Mouse (Mus musculus) heart, postnatal 10 days (tissue): ENCODE data around the gene Fahd1. TPM values are rescaled to one million over a fixed set of nuclear protein-coding genes. Genes with fewer than 3 reads are reported as not detected.
A peak's percentile ranks its signal among the peaks of the same experiment; 100 is the strongest.

ENCODE experiments used
- DNase-seq, 2 experiments: peaks; one replicate each; pipeline ENCODE4 v3.0.0; 2021
- intact Hi-C: fragments of 180-260 bp; cut with DNase I; formaldehyde crosslinking; loops from one replicate; pipeline ENCODE4 v1.15.1; 2025
- total RNA-seq, 2 experiments: library from RNA; stranded (reverse); gene quantifications; 2 replicates each; pipeline ENCODE4 v1.2.3; 2021

The Fahd1 gene
- total RNA-seq, 2 experiments from 2014 or later = 62.4 to 66.0 TPM

GRCm38 (mm10) chr17:24886134-24886931, 36.2 kb upstream of the Fahd1 start, which contains the start of the genes Nubp2 and Spsb3:
Gene Nubp2 (minus strand): TSS chr17:24886349.
Gene Spsb3 (plus strand): TSS chr17:24886643.
- intact Hi-C loops = no loop called here
- DNase-seq = peak; percentile 98

GRCm38 (mm10) chr17:24885356-24886133, 35.4 kb upstream of the Fahd1 start:
- DNase-seq = no peak
- intact Hi-C loops = loop anchor here (1.0 kb wide), 1 partner anchor 35 kb away; the partner anchor contains the start of gene Fahd1

DNA sequence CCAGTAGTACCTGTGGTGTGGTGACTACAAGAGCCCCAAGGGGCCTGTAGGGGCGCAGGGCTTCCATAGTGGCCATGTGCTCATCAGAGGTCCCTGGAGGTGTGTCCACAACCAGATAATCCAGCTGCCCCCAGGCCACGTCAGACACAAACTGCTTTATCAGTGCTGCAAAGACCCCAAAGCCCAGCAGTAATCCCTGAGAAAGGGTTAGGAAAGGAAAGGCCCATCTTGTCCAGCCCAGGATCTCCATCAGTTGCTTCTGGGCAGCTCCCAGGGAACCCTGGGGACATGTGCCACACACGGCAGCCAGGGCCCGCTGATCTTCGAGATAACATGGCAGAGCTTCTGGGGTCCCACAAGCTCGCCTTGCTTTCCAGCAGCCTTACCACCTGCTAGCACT, 34.2 kb upstream of the Fahd1 start:
- intact Hi-C loops = no loop called here
- DNase-seq = no peak

DNA sequence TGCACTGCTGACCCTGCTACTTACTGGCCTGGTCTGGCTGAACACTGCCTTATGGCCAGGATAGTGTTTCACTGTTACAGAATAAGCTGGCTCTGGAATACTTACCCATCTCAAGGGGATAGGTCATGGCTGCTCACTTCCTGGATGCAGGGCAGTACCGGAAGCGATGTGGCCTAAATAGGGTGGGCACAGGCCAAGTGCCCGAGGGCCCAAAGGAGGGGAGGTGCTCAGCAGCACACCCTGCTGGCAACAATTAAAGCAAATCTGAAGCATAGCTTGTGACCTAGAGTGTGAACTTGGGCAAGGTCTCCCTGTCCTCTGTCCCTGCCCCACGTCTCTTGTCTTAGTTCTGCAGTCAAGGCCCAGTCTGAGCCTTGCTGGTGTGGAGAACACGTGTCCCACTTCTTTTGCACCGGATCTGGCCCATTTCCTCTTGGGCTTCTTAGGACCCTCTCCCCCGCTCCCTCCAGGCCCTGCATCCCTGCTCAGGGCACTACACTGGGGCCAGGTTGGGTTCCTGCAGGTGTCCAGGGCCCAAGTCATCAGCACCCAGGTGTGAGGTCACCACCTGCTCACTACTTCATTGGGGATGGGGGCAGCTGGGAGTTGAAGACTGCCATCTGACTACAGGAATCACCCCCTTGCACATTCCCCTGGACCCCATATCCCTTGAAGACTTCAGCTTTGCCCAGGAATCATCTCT, 31.7 kb upstream of the Fahd1 start:
- intact Hi-C loops = loop anchor here (2.0 kb wide), 1 partner anchor 137 kb away; no protein-coding TSS in a partner anchor
- DNase-seq = peak; percentile 60 to 76

- intact Hi-C loops = no loop called here
- no peak for DNase-seq
Measured at GRCm38 (mm10) chr17:24878531-24878930, 28.4 kb upstream of the Fahd1 start.

DNA sequence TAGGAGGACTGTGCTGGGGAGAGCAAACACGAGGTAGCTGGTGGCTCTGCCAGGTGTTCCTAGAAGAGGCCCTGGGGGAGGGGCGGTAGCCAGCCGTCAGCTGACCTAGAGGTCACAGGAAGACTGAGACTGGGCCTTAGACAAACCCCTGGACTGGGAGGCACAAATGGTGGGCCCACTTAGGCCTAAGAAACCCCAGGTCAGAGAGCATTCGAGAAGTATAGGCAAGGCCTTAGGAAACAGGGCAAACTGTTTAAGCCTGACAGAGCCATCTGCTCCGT, 27.9 kb upstream of the Fahd1 start:
- intact Hi-C loops = no loop called here
- DNase-seq = peak; percentile 80 to 88

DNA sequence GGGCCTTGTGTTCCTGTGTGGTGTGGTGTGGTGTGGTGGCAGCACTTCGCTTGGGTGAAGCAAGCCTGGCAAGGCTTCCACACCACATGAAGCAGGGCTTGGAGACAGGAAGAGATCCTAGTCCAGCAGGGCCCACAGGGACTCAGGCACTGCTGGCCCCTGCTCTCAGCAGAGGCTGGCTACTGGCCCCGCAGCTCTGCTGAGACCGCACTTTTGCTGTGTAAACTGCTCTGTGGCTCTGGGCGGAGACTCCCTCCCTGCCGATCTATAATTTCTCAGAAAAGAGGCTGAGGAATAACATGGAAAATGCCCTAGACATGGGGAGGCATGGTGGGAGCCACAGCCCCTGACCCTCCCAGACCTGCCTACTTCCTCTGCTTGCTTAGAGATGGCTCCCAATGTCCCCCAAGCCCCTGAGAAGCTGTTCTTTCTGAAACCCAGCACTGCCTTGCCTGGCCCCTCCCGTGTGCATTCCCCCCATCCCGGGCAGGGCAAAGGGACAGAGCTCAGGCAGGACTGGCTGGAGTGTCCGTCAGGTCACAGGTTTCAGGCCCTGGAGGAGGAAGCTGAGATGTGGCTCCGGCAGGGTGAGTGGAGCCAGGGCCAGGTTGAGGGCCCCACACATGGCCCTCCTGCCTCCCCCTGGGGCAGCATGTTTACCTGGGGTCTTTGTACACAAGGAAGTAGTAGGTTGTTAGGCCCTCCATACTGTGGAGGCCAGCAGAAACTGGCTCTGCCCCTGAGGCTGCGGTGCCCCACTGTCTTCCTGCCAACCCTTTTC, 27.4 kb upstream of the Fahd1 start:
- no peak for DNase-seq
- intact Hi-C loops = no loop called here

DNA sequence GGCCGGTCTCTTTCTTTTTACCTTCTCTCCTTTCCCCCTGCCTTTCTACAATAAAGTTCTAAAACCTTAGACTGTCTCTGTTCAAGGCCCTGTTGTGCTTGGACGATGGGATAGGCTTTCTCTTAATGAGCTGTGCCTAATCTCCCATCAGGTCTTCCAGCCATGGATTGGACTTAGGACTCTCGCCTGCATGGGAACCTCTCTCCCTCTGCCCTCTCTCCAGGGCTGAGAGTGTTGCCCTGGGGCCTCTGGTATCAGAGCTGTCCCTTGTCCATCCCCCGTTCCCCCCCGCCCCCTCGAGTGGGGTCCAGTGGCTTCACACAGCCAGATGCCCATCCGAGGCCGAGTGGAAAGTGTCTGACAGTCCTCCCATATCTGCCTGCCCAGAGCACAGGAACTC, 24.8 kb upstream of the Fahd1 start:
- no peak for DNase-seq
- intact Hi-C loops = no loop called here

GRCm38 (mm10) chr17:24874405-24874745, 24.2 kb upstream of the Fahd1 start:
- no peak for DNase-seq
- intact Hi-C loops = no loop called here

- intact Hi-C loops = no loop called here
- DNase-seq = no peak
Measured at GRCm38 (mm10) chr17:24873695-24874404, 23.7 kb upstream of the Fahd1 start.

DNA sequence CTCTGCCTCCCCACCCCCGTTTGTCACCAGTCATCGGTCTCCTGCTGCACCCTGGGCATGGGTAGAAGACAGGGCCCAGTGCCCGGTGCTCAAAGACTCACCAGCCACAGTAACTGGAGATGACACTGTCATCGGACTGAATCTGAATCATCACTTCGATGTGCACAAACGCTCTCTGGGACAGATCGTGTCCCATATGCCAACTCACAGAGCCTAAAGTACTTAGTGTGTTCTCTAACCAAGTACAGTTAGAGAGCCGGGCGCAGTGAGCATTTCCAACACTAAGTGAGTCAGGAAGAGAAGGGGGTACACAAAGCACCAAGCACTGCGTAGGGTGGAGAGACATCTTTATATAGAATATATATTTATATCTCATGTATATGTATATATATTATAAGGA, 17.8 kb upstream of the Fahd1 start:
- no peak for DNase-seq
- intact Hi-C loops = no loop called here

GRCm38 (mm10) chr17:24865776-24866175, 15.6 kb upstream of the Fahd1 start, which contains the start of gene Igfals:
Gene Igfals (plus strand): TSS chr17:24865997.
- intact Hi-C loops = no loop called here
- DNase-seq = no peak

DNA sequence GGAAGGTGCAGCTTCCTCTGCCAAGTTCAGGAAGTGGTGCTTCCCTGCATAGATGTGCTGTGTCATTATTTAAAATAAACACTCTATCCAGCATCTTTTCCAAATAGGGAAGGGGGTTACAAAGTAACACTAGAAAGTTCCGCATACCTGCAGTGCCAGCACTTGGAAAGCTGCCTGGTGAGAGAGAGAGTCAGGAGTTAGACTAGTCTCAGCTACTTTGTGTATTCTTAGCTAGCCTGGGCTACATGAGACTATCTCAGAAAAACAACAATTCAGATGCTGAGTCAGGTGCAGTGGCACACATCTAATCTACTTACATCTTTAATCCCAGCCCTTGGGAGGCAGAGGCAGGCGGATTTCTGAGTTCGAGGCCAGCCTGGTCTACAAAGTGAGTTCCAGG, 11.6 kb upstream of the Fahd1 start:
- intact Hi-C loops = no loop called here
- DNase-seq = no peak

DNA sequence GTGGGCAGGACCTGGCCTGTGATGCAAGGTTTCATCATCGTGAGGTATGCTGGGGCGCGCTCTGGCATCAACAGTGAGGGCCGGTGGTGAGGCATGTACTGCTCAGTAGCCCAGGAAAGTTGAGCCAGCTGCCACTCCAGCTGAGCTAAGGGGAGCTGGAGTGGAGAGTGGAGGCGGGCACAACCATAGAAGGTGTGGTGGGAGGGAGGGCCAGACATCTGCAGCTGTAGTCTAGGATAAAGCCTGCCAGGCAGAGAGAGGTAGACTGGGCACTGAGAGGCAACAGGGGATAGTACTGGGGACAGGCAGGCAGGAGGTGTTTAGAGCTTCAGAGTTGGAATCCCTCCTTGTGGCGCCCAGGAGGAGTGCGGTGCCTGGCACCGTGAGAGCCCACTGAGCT, 9.9 kb upstream of the Fahd1 start:
- no peak for DNase-seq
- intact Hi-C loops = no loop called here

DNA sequence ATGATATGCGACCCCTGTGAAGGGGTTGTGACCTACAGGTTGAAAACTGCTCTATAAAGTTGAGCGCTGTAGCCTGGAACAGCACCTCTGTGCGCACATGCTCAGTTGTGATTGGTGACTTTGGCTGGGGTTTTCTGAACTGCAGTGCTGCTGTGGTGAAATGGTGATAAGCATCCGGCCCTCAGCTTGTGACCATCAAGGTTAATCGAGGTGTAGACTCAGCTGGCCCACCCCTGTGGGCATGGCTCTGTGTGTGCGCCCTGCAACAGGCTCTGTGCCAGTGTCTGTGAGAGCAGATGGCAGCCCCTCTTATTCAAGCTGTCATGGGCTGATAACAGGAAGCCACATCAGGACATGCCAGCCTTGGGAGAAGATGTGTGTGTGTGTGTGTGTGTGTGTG, 8.8 kb upstream of the Fahd1 start:
- intact Hi-C loops = no loop called here
- DNase-seq = peak; percentile 37 to 58

GRCm38 (mm10) chr17:24857831-24858470, 7.8 kb upstream of the Fahd1 start:
- no peak for DNase-seq
- intact Hi-C loops = no loop called here

GRCm38 (mm10) chr17:24856589-24856988, 6.4 kb upstream of the Fahd1 start:
- no peak for DNase-seq
- intact Hi-C loops = no loop called here

DNA sequence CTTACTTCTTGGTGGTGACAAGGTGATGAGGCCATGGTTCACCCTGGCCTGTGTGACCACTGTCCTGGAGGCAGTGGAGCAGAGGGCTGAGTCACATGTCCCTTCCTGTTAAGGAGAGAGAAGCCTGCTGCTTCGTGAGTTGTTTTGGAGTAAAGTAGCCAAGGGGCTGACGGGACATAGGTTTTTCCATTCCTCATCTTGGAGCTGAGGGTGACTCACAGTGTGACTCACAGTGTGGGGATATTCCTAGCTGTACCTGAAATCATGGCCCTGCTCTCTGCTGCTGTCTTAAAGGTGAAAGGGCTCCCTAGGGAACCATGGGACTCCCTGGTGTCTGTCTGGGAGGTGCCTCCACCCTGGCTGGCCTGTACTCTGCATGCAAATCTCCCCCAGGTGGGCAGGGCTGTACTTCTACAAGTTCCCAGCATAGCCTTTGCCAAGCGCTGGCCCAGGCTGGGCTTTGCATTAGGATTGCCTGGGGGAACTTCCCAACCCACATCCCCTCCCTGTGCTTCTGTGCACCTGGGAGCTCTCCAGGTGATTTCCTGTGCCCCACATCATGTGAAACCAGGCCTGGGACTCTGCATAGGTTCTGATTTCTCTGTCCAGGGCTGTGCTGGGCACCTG, 5.8 kb upstream of the Fahd1 start:
- intact Hi-C loops = no loop called here
- DNase-seq = no peak
